Mouse (Mus musculus): ENCODE measurements around the gene Mastl. TPM values are rescaled to one million over a fixed set of nuclear protein-coding genes. Genes with fewer than 3 reads are reported as not detected.
A peak's percentile ranks its signal among the peaks of the same experiment; 100 is the strongest.

Mastl gene
- total and polyA plus RNA-seq, 3 experiments: 8.0 to 8.2 TPM; not detected in 1

DNA sequence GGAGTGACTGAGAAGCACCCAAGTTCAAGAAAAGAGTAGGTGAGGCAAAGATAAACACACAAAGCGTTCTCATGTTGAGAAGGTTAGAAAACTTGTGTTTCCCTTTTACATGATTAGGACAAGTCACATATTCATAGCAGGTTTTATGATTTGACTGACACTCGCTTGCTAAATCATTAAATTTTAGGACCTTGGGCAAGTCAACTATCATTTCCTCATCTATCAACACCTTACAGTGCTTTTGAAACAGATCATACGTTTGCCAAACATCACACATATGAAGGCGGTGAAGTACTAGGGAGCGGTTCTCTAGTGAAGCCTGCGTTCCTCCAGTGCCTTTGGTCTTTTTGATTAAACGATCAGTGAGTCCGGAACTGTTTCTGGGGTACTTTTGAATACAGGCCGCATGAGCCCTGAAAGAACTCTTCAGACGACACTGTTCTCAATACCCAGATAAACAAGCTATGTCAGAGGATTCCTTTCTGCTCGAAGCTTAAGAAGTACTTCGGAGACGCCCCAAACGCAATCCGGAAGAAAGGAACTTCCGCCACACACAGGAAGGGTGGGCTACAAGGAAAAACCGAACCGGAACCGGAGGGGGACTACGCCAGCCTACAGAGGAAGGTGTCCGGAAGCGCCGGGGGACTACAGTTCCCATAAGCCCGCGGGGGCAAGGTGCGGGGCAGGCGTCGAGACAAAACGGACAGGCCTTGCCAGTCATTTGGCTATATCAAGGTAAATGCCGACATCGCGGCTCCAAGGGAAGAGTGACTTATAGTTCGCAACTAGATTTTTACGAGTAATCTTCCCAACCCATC is 88.1 kb downstream of the Mastl start, which contains the start of gene Acbd5 (continued):
- TF ChIP-seq MAZ (IDR thresholded peaks at IDR 0.05; ENCODE audit: low read depth, low read length) (peak; percentile 84), CTCF (IDR thresholded peaks at IDR 0.05 in 2 of 3, conservative IDR thresholded peaks at IDR 0.05 in 1 of 3; ENCODE audit: control insufficient read depth in 1 of 3, insufficient read depth in 1 of 3, low read depth in 2 of 3, low read length in 3 of 3, poor library complexity in 1 of 3, severe bottlenecking in 1 of 3) (no peak), JUND (IDR thresholded peaks at IDR 0.05; ENCODE audit: low read depth, low read length) (no peak)

Other genes with a start within 250 kb of the Mastl start
- 31.9 and 41.0 TPM in 2 replicates for gene Abi1, start 115.8 kb downstream of the Mastl start, total RNA-seq (2012; rRNA removed)
- 10 to 100 TPM in 1 of 2 experiments, not detected in 1; 69.8 TPM for gene Abi1, start 115.8 kb downstream of the Mastl start, polyA plus RNA-seq (2012; ENCODE audit: insufficient read depth in 1 of 2, insufficient read length in 2 of 2, low read depth in 1 of 2, low replicate concordance in 2 of 2, missing spikeins in 1 of 2)
- gene Acbd5, start 87.9 kb downstream of the Mastl start, total RNA-seq (2012; rRNA removed): 6.0 and 6.3 TPM in 2 replicates
- 1 to 10 TPM in 1 of 2 experiments, not detected in 1; 6.5 TPM for gene Acbd5, start 87.9 kb downstream of the Mastl start, polyA plus RNA-seq (2012; ENCODE audit: insufficient read depth in 1 of 2, insufficient read length in 2 of 2, low read depth in 1 of 2, low replicate concordance in 2 of 2, missing spikeins in 1 of 2)
- 68.2 and 70.6 TPM in 2 replicates for gene Yme1l1, start 345 bp upstream of the Mastl start, total RNA-seq (2012; rRNA removed)
- 100 to 1,000 TPM in 1 of 2 experiments, 10 to 100 TPM in 1; 72.9 to 103 TPM for gene Yme1l1, start 345 bp upstream of the Mastl start, polyA plus RNA-seq (2012; ENCODE audit: insufficient read depth in 1 of 2, insufficient read length in 2 of 2, low read depth in 1 of 2, low replicate concordance in 2 of 2, missing spikeins in 1 of 2)
- not detected in 2 replicates for gene 4931423N10Rik, start 51.5 kb upstream of the Mastl start, total RNA-seq (2012; rRNA removed)
- gene 4931423N10Rik, start 51.5 kb upstream of the Mastl start, polyA plus RNA-seq (2012; ENCODE audit: insufficient read depth in 1 of 2, insufficient read length in 2 of 2, low read depth in 1 of 2, low replicate concordance in 2 of 2, missing spikeins in 1 of 2): not detected
- gene Nxph2, start 165.2 kb upstream of the Mastl start, total RNA-seq (2012; rRNA removed): not detected in 2 replicates
- not detected for gene Nxph2, start 165.2 kb upstream of the Mastl start, polyA plus RNA-seq (2012; ENCODE audit: insufficient read depth in 1 of 2, insufficient read length in 2 of 2, low read depth in 1 of 2, low replicate concordance in 2 of 2, missing spikeins in 1 of 2)

All from MEL (cell line).